Mouse (Mus musculus) kidney, embryonic 14.5 days (tissue): ENCODE results near the gene Cd2. TPM values are rescaled to one million over a fixed set of nuclear protein-coding genes. Genes with fewer than 3 reads are reported as not detected.

Source experiments
- ATAC-seq: fragments of 200-750 bp; cut with Nextera tagmentation; 2 replicates; pipeline ENCODE4 v1.8.0; 2017; ENCODE audit warnings: moderate number of reproducible peaks, mild to moderate bottlenecking, moderate TSS enrichment, moderate library complexity; ENCODE audit not compliant: low FRiP score, low TSS enrichment
- H3K27ac ChIP-seq: fragments of 300-500 bp; sonication (generic); 2 replicates; pipeline ENCODE4 v1.5.1; 2014; ENCODE audit warnings: low read depth, mild to moderate bottlenecking, low read length, moderate library complexity, mixed read lengths
- H3K27me3 ChIP-seq: fragments of 300-500 bp; sonication (generic); 2 replicates; pipeline ENCODE4 v1.6.1; 2014; ENCODE audit warnings: mild to moderate bottlenecking, low read length; ENCODE audit not compliant: control insufficient read depth, insufficient read depth
- H3K36me3 ChIP-seq: fragments of 300-500 bp; sonication (generic); 2 replicates; pipeline ENCODE4 v1.6.1; 2014; ENCODE audit warnings: low read length, mixed read lengths; ENCODE audit not compliant: control insufficient read depth, insufficient read depth
- H3K4me1 ChIP-seq: fragments of 300-500 bp; sonication (generic); 2 replicates; pipeline ENCODE4 v1.6.1; 2014; ENCODE audit warnings: low read length, mixed read lengths; ENCODE audit not compliant: control insufficient read depth, insufficient read depth
- H3K4me2 ChIP-seq: fragments of 300-500 bp; sonication (generic); replicated peaks from 2 replicates; pipeline ENCODE4 v1.6.1; 2014; ENCODE audit warnings: low read depth, mild to moderate bottlenecking, low read length
- H3K4me3 ChIP-seq: fragments of 300-500 bp; sonication (generic); 2 replicates; pipeline ENCODE4 v1.5.1; 2014; ENCODE audit warnings: mild to moderate bottlenecking, low read length
- H3K9ac ChIP-seq: fragments of 300-500 bp; sonication (generic); 2 replicates; pipeline ENCODE4 v1.6.1; 2014; ENCODE audit warnings: low read depth, mild to moderate bottlenecking, low read length, moderate library complexity
- H3K9me3 ChIP-seq: fragments of 300-500 bp; sonication (generic); 2 replicates; pipeline ENCODE4 v1.6.1; 2016; ENCODE audit warnings: low read length; ENCODE audit not compliant: control insufficient read depth
- WGBS: fragments of 180-500 bp; shearing (Covaris S2); extraction: QIAGEN DNeasy Blood & Tissue Kit; methylation state at CpG from one replicate; pipeline ENCODE4 v1.1.7; 2014; 5-methylcytosine and 5-hydroxymethylcytosine counted together
- polyA plus RNA-seq: library from polyadenylated mRNA; unstranded; fragments of >200 nt; fragmentation: Nextera tagmentation; extraction: Ambion mirVana; gene quantifications from 2 replicates; pipeline ENCODE4 v1.2.1, GENCODE M21; 2014

Cd2 gene
- polyA plus RNA-seq, 1 experiment from 2014 or later = not detected

DNA sequence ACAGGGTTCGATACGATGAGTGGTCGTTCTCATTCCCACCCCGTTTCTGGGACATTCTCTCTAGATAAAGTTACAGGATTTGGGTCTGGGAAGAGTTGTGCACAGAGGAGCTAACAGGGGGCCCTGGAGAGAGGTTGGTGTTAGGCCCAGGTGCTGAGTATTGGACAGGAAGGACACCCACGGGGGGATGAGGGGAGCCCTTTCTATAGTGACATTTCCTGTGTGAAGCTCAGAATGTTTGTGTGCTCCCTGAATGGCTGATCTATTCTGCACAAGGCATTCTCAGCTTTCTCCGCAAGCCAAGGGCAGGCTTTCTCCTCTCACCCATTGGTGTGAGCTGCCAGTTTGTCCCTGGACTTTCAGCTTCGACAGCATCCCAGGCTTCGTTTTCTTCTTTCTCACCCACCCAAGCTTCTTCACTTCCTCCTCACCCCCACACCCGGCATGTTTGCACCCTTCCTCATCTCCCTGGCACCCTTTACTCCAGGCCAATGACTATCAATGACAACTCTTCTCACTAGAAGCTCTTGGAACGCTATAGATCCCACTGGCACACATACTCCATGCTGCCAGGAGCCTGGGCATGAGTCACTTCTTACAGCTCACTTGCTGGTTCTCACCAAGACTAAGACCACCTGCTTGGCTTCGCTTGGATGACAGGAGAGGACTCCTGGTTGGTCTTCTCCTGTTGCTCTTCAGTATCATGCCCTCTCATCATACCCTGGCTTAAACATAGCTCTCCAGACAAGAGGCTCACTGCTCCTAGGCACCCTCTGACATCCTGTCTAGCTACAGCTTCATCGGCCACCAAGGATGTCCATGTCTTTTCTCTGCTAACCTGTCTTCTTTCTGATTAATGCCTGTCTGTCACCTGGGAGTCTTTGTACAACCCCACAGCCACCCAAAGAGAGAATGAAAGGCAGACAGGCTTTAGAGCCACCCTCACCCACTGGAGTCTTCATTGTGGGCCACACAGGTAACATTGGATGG, 1.1 kb downstream of the Cd2 start:
- H3K4me3 ChIP-seq = no peak overlapping the region
- no peak overlapping the region for H3K27ac ChIP-seq
- 0 out of 2 replicates have a peak, but pooled peaks cover 3% of the 10 kb centered on the region for H3K4me1 ChIP-seq
- WGBS = 91% methylated on average over 12 of the region's 12 CpGs
- no peaks in the 10 kb centered on the region for H3K27me3 ChIP-seq
- no peak for ATAC-seq
- no peaks in the 10 kb centered on the region for H3K36me3 ChIP-seq
- H3K9me3 ChIP-seq = no peaks in the 10 kb centered on the region
- H3K9ac ChIP-seq = no peak overlapping the region
- H3K4me2 ChIP-seq = no peak overlapping the region

DNA sequence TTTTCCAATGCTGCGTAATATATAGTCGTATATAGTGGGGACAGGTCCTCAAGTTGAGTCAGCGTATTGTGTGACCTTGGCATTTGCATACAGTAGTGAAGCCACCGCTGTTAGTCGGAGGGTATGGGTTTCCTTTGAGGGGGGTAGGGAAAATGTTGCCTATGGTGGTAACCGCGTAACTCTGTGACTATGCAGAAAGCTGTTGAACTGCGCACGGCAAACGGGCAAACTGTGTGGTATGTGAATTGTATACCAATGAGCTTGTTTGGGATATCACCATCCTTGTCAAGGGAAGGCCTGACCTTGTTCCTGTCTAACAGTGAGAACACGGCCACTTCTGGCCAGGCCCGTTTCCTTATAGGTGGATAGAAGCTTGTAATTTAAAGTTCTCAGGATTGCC, 1.9 kb downstream of the Cd2 start:
- Histone ChIP-seq H3K27ac (no peak overlapping the region), H3K4me2 (no peak overlapping the region), H3K4me3 (no peak overlapping the region), H3K36me3 (no peaks in the 10 kb centered on the region), H3K27me3 (no peaks in the 10 kb centered on the region), H3K9me3 (no peaks in the 10 kb centered on the region), H3K9ac (no peak overlapping the region), H3K4me1 (0 out of 2 replicates have a peak, but pooled peaks cover 3% of the 10 kb centered on the region)
- WGBS = 91% methylated on average over 12 of the region's 12 CpGs
- no peak for ATAC-seq

- Histone ChIP-seq H3K9ac (no peak overlapping the region), H3K27ac (no peak overlapping the region), H3K4me2 (no peak overlapping the region), H3K4me1 (0 out of 2 replicates have a peak, but pooled peaks cover 3% of the 10 kb centered on the region), H3K36me3 (no peaks in the 10 kb centered on the region), H3K4me3 (no peak overlapping the region), H3K9me3 (no peaks in the 10 kb centered on the region), H3K27me3 (no peaks in the 10 kb centered on the region)
- whole genome bisulfite sequencing = 90% methylated on average over 5 of the region's 5 CpGs
- ATAC-seq = no peak
These were observed 2.6 kb downstream of the Cd2 start for GRCm38 (mm10) chr3:101285021-101285615.

DNA sequence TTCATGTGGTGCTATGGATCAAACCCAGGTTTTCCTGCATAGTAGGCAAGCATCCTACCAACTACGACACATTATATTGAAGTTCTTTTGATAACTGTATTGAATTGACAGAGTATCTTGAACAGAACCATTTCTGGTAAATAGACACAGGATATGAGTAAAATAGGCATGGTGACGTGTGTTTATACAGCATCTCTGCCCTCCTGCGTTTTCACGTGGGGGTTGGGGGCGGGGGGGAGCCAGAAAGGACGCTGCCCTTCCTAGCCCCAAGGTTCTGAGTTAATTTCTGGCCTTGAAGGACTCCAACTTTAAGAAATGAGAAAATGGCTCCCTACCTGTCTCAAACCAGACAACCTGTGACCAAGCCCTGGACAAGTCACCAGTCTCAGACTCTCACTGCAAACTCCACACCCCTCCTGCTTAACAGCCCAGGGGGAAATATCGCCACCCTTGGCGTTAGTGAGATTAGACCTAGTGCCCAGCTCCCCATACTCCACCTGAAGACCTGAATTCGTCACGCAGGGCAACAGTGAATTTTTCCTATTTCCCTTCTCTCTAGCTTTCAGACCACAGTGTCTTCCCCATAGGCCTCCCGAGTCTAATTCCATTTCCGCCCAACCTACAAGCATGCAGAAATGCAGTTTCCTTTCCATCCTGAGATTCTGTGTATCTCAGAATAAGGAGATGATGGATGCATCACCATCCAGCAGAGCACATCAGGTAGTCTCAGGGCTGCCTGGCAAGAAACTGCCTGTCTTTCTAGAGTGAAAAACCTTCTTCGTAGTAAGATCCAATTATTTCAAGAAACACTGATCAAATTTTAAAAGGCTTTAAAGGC, 3.7 kb downstream of the Cd2 start:
- Histone ChIP-seq H3K36me3 (no peaks in the 10 kb centered on the region), H3K4me3 (no peak overlapping the region), H3K27ac (no peak overlapping the region), H3K27me3 (no peaks in the 10 kb centered on the region), H3K9me3 (no peaks in the 10 kb centered on the region), H3K4me2 (no peak overlapping the region), H3K9ac (no peak overlapping the region), H3K4me1 (0 out of 2 replicates have a peak, but pooled peaks cover 3% of the 10 kb centered on the region)
- no peak for ATAC-seq
- WGBS = 89% methylated on average over 13 of the region's 13 CpGs

GRCm38 (mm10) chr3:101283441-101283840, 4.3 kb downstream of the Cd2 start:
- Histone ChIP-seq H3K36me3 (no peaks in the 10 kb centered on the region), H3K27me3 (no peaks in the 10 kb centered on the region), H3K27ac (no peak overlapping the region), H3K4me2 (no peak overlapping the region), H3K4me3 (no peak overlapping the region), H3K9me3 (no peaks in the 10 kb centered on the region), H3K9ac (no peak overlapping the region), H3K4me1 (0 out of 2 replicates have a peak, but pooled peaks cover 3% of the 10 kb centered on the region)
- no peak for ATAC-seq
- 87% methylated on average over 4 of the region's 4 CpGs for WGBS

DNA sequence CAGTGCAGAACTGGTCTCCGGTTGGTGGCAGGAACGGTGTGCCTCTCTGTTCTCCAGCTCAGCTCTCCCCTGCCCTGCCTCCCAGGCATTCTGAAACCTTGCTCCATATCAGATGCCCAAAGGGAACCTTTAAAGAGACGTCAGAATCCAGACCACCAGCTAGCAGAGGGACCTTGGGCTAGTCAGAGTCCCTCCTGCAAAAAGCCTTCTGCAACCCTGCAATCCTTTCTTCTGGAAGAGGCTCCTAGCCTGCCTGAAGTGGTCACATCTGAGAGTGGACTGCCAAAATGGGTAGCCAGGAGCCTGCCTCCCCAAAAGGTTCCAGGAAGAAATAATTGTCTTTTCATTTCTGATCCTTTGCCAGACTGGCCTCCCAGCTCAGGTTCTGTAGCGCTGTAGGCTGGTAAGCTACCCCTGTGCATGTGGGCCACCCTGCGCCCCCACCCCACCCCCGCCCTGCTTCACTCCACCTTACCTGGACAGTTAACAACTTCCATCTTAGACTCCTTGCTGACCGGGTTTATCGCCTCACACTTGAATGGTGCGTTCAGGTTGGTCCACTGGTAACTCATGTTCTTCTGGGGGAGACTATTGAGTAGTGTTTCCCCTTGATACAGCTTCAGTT, 5.1 kb downstream of the Cd2 start:
- Histone ChIP-seq H3K27ac (no peak overlapping the region), H3K9me3 (no peaks in the 10 kb centered on the region), H3K27me3 (no peaks in the 10 kb centered on the region), H3K9ac (no peak overlapping the region), H3K4me3 (no peak overlapping the region), H3K36me3 (no peaks in the 10 kb centered on the region), H3K4me1 (0 out of 2 replicates have a peak, but pooled peaks cover 3% of the 10 kb centered on the region), H3K4me2 (no peak overlapping the region)
- WGBS = 87% methylated on average over 9 of the region's 9 CpGs
- ATAC-seq = no peak

GRCm38 (mm10) chr3:101281841-101282240, 5.9 kb downstream of the Cd2 start:
- no peak for ATAC-seq
- 0 out of 2 replicates have a peak, but pooled peaks cover 3% of the 10 kb centered on the region for H3K4me1 ChIP-seq
- 69% methylated on average over 4 of the region's 4 CpGs for WGBS
- H3K9me3 ChIP-seq = no peaks in the 10 kb centered on the region
- H3K9ac ChIP-seq = no peak overlapping the region
- H3K36me3 ChIP-seq = no peaks in the 10 kb centered on the region
- H3K4me3 ChIP-seq = no peak overlapping the region
- H3K4me2 ChIP-seq = no peak overlapping the region
- no peak overlapping the region for H3K27ac ChIP-seq
- H3K27me3 ChIP-seq = no peaks in the 10 kb centered on the region
